Mouse (Mus musculus) frontal cortex, postnatal 25 days (tissue): ENCODE data around the gene Gm5129.
"Not testable (repeated sequence)": the region's sequence is repeated elsewhere in the genome, so short reads cannot be mapped to it uniquely, and the experiment has no call there.

ENCODE experiments used
- DNase-seq, 2 experiments: peaks; one replicate each; pipeline ENCODE4 v3.0.0; 2022; ENCODE audit warnings: low spot score in 2 of 2

Gm5129 gene

GRCm38 (mm10) chr5:29726070-29726469 lies 9.7 kb downstream of the Gm5129 start:
- DNase-seq, result not testable (repeated sequence)

GRCm38 (mm10) chr5:29725369-29725768 lies 10.4 kb downstream of the Gm5129 start:
- no peak for DNase-seq

- no peak for DNase-seq
These were observed 14.6 kb downstream of the Gm5129 start for GRCm38 (mm10) chr5:29721159-29721558.

GRCm38 (mm10) chr5:29712906-29713305 lies 22.8 kb downstream of the Gm5129 start:
- no peak for DNase-seq

GRCm38 (mm10) chr5:29711631-29712030 lies 24.1 kb downstream of the Gm5129 start:
- no peak for DNase-seq

GRCm38 (mm10) chr5:29708258-29708657 lies 27.5 kb downstream of the Gm5129 start:
- no peak for DNase-seq

- DNase-seq, result no peak
These were observed 28.5 kb downstream of the Gm5129 start for GRCm38 (mm10) chr5:29707241-29707640.

- no peak for DNase-seq
These were observed 36.1 kb downstream of the Gm5129 start for GRCm38 (mm10) chr5:29699520-29700202.

- no peak for DNase-seq
These were observed 37.2 kb downstream of the Gm5129 start for GRCm38 (mm10) chr5:29698493-29698892.

- DNase-seq, result no peak
These were observed 47.4 kb downstream of the Gm5129 start for GRCm38 (mm10) chr5:29688352-29688751.

GRCm38 (mm10) chr5:29687671-29688070 lies 48.1 kb downstream of the Gm5129 start:
- no peak for DNase-seq
